Comparison of ENCODE assay signal across 8 mouse cellular contexts in the genomic region with DNA sequence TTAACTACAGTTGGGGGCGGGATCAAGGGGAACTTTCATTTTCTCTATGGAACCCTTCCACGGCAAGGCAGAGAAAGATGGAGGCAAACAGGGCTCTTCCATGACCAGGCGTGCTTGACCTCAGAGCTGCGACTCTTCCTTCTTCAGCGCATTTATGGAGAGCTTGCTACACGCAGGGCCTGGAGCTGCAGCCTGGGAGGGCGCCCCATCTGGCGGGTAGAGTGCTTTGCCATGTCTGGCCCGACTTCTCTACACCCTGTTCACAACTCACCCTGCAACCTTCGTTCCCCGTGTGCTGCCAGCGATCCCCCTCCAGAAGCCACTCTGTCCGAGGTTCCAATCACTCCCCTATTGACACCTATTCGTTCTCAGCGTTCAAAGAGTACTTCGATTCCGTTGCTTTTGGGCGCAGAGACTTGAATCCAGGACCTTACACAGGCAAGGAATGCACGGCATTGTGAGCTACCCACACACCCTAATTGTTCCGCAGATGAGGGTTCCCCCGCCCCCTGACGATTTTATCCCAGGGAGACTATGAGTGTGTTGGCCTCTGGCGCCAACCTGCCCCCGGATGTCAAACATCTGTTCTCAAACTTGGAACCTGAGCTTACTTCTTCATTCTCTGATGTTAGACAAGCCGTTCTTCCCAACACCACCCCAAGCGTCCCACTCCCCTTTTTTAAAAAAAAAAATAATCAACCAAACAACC. TPM values are rescaled to one million over a fixed set of nuclear protein-coding genes. Genes with fewer than 3 reads are reported as not detected.
DNase-seq lines count a peak whose midpoint lies in the region; ATAC-seq and TF ChIP-seq lines count a peak whose summit lies in the region.

Gene Cpt1a, plus strand, starts transcription at position 74 of the 709 bp plus-strand sequence.

- ATAC-seq in heart, postnatal 0 days (ENCODE audit: insufficient read depth, low read depth): peak; percentile 15
- ATAC-seq in neural tube, embryonic 14.5 days (ENCODE audit: low read depth): no peak

- in situ Hi-C loops in CH12.LX (cut with MboI; ENCODE audit: low pct_ligation_motif_present, low pct_unique_long_range_greater_than_20kb, low sequenced_read_pairs): no loop called here

- no peak for TF ChIP-seq EP300 in CH12.LX (IDR thresholded peaks at IDR 0.05; ENCODE audit: low read length)
- no peak for TF ChIP-seq EP300 in heart, postnatal 0 days (IDR thresholded peaks at IDR 0.05; ENCODE audit: low read depth)

- H3K9me3 ChIP-seq in CH12.LX (replicated peaks; ENCODE audit: low read length): peaks cover 5% of the 10 kb centered on the region
- H3K9me3 ChIP-seq in erythroblast, embryonic 14.5 days (ENCODE audit: control insufficient read depth, low read length): peaks cover 4% of the 10 kb centered on the region; the same call in 1 of the 2 replicates
- no peaks in the 10 kb centered on the region for H3K9me3 ChIP-seq in heart, postnatal 0 days (replicated peaks; ENCODE audit: control insufficient read depth, low read length)
- H3K9me3 ChIP-seq in neural tube, embryonic 14.5 days (ENCODE audit: control insufficient read depth, low read length): no peaks in the 10 kb centered on the region

- H3K27ac ChIP-seq in CH12.LX (ENCODE audit: insufficient read depth, low read depth): peak within 1 kb of the TSS; percentile 54
- H3K27ac ChIP-seq in heart, postnatal 0 days (ENCODE audit: low read depth): peak within 1 kb of the TSS; percentile 98
- no peak within 1 kb of the TSS for H3K27ac ChIP-seq in neural tube, embryonic 14.5 days (ENCODE audit: low read depth, low read length)

- no peak; the same call in 1 of the 2 replicates for TF ChIP-seq RAD21 in CH12.LX (IDR thresholded peaks at IDR 0.05; ENCODE audit: low read depth, low read length)

- peak in 1 of 2 experiments; percentile 55; a peak in 2 of 4 replicates for TF ChIP-seq CTCF in CH12.LX (conservative IDR thresholded peaks at IDR 0.05 in 1 of 2, IDR thresholded peaks at IDR 0.05 in 1 of 2; ENCODE audit: low read depth in 2 of 2, low read length in 2 of 2)
- TF ChIP-seq CTCF in heart, postnatal 0 days (IDR thresholded peaks at IDR 0.05; ENCODE audit: low read depth): peak; percentile 43

- H3K4me2 ChIP-seq in CH12.LX (ENCODE audit: insufficient read depth, low read depth, poor library complexity, severe bottlenecking): peak within 1 kb of the TSS; percentile 90
- H3K4me2 ChIP-seq in heart, postnatal 0 days (ENCODE audit: low read depth, low read length): peak within 1 kb of the TSS; percentile 93
- H3K4me2 ChIP-seq in neural tube, embryonic 14.5 days (ENCODE audit: low read depth, low read length): peak within 1 kb of the TSS; percentile 57

- peaks cover 2 to 29% of the 10 kb centered on the region in 2 experiments for H3K4me1 ChIP-seq in CH12.LX (ENCODE audit: control insufficient read depth in 1 of 2, insufficient read depth in 2 of 2)
- H3K4me1 ChIP-seq in erythroblast, embryonic 14.5 days (ENCODE audit: control insufficient read depth): peaks cover 61% of the 10 kb centered on the region
- H3K4me1 ChIP-seq in heart, postnatal 0 days (ENCODE audit: control insufficient read depth, insufficient read depth): peaks cover 21% of the 10 kb centered on the region
- peaks cover 10% of the 10 kb centered on the region; the same call in 1 of the 2 replicates for H3K4me1 ChIP-seq in neural tube, embryonic 14.5 days (ENCODE audit: control insufficient read depth, insufficient read depth, low read length)

- TF ChIP-seq POLR2A in CH12.LX (IDR thresholded peaks at IDR 0.05; ENCODE audit: low read depth, low read length): no peak

- 2% methylated on average over 26 of the region's 26 CpGs for WGBS in heart, postnatal 0 days
- WGBS in neural tube, embryonic 14.5 days: 5% methylated on average over 26 of the region's 26 CpGs

- H3K9ac ChIP-seq in CH12.LX (ENCODE audit: insufficient read depth, low read depth): peak within 1 kb of the TSS; percentile 51
- H3K9ac ChIP-seq in heart, postnatal 0 days (replicated peaks; ENCODE audit: low read depth, low read length): peak within 1 kb of the TSS; percentile 77
- peak within 1 kb of the TSS; percentile 44; the same call in 1 of the 2 replicates for H3K9ac ChIP-seq in neural tube, embryonic 14.5 days (replicated peaks; ENCODE audit: low read depth, low read length)

- H3K4me3 ChIP-seq in CH12.LX (replicated peaks in 1 of 3; ENCODE audit: low read depth in 2 of 3, low read length in 2 of 3, poor library complexity in 1 of 3): peak within 1 kb of the TSS; percentile 48 to 72 (median 70)
- peak within 1 kb of the TSS; percentile 76 for H3K4me3 ChIP-seq in erythroblast, embryonic 14.5 days (replicated peaks)
- H3K4me3 ChIP-seq in heart, postnatal 0 days (ENCODE audit: low read depth, low read length): peak within 1 kb of the TSS; percentile 82
- H3K4me3 ChIP-seq in neural tube, embryonic 14.5 days (ENCODE audit: low read depth, low read length): peak within 1 kb of the TSS; percentile 50

- no peaks in the 10 kb centered on the region for H3K36me3 ChIP-seq in CH12.LX (replicated peaks in 1 of 2; ENCODE audit: control insufficient read depth in 1 of 2, insufficient read depth in 1 of 2, low read length in 1 of 2)
- H3K36me3 ChIP-seq in erythroblast, embryonic 14.5 days (ENCODE audit: control insufficient read depth): no peaks in the 10 kb centered on the region
- H3K36me3 ChIP-seq in heart, postnatal 0 days (replicated peaks; ENCODE audit: control insufficient read depth, insufficient read depth, low read length): no peaks in the 10 kb centered on the region
- no peaks in the 10 kb centered on the region for H3K36me3 ChIP-seq in neural tube, embryonic 14.5 days (ENCODE audit: control insufficient read depth, insufficient read depth, low read length)

- no peaks in the 10 kb centered on the region for H3K79me2 ChIP-seq in CH12.LX (replicated peaks; ENCODE audit: control insufficient read depth, extremely low read depth, insufficient read depth, poor library complexity, severe bottlenecking)

- dilution Hi-C loops in CH12.LX (cut with MboI; ENCODE audit: extremely low pct_ligation_motif_present, extremely low pct_unique_long_range_greater_than_20kb, low sequenced_read_pairs): no loop called here

- peak; percentile 39 for DNase-seq in CH12.LX (ENCODE audit: extremely low read depth)
- peak; percentile 73 for DNase-seq in adrenal gland, postnatal 10 days
- peak; percentile 60 for DNase-seq in heart, postnatal 0 days (ENCODE audit: low spot score)
- DNase-seq in kidney, postnatal 36 days: peak; percentile 61 to 77
- peak; percentile 67 to 69 for DNase-seq in lung, adult 18-20 months
- DNase-seq in thymus, postnatal 36 days: peak; percentile 68 to 73

- peaks cover 18% of the 10 kb centered on the region for H3K27me3 ChIP-seq in CH12.LX (replicated peaks)
- no peaks in the 10 kb centered on the region for H3K27me3 ChIP-seq in erythroblast, embryonic 14.5 days (ENCODE audit: control insufficient read depth)
- H3K27me3 ChIP-seq in heart, postnatal 0 days (ENCODE audit: control insufficient read depth, insufficient read depth, low read length): no peaks in the 10 kb centered on the region
- peaks cover 21% of the 10 kb centered on the region for H3K27me3 ChIP-seq in neural tube, embryonic 14.5 days (ENCODE audit: control insufficient read depth, insufficient read depth, low read length)

TF ChIP-seq in CH12.LX, 34 proteins besides CTCF, POLR2A, EP300 and RAD21:
- TF ChIP-seq TCF12 (IDR thresholded peaks at IDR 0.05; ENCODE audit: low read depth, low read length): 0 out of 2 replicates have a peak, but pooled peaks have one; percentile 30
- TF ChIP-seq ELF1 (IDR thresholded peaks at IDR 0.05; ENCODE audit: low read depth, low read length): peak; percentile 21; the same call in 1 of the 2 replicates
- no peak for TF ChIP-seq TBP (conservative IDR thresholded peaks at IDR 0.05; ENCODE audit: low read depth, low read length)
- 0 out of 2 replicates have a peak, but pooled peaks have one; percentile 56 for TF ChIP-seq E2F4 (IDR thresholded peaks at IDR 0.05; ENCODE audit: insufficient replicate concordance, low read depth, low read length)
- TF ChIP-seq ZMIZ1 (IDR thresholded peaks at IDR 0.05; ENCODE audit: low read depth, low read length): no peak
- TF ChIP-seq UBTF (IDR thresholded peaks at IDR 0.05; ENCODE audit: low read depth, low read length): no peak
- TF ChIP-seq MAZ (IDR thresholded peaks at IDR 0.05; ENCODE audit: low read depth, low read length): 0 out of 2 replicates have a peak, but pooled peaks have one; percentile 18
- TF ChIP-seq MAX (IDR thresholded peaks at IDR 0.05; ENCODE audit: low read length): peak; percentile 19; the same call in 1 of the 2 replicates
- TF ChIP-seq MYC (IDR thresholded peaks at IDR 0.05; ENCODE audit: low read depth, low read length): 0 out of 2 replicates have a peak, but pooled peaks have one; percentile 41
- TF ChIP-seq ZC3H11A (IDR thresholded peaks at IDR 0.05; ENCODE audit: low read depth, low read length): no peak
- TF ChIP-seq ZNF384 (IDR thresholded peaks at IDR 0.05; ENCODE audit: low read depth, low read length): no peak
- TF ChIP-seq NRF1 (IDR thresholded peaks at IDR 0.05; ENCODE audit: low read depth, low read length): peak; percentile 41; the same call in 1 of the 2 replicates
- TF ChIP-seq MEF2A (IDR thresholded peaks at IDR 0.05; ENCODE audit: borderline replicate concordance, low read depth, low read length): peak; percentile 8; the same call in 1 of the 2 replicates

RNA-seq across cellular contexts. Expression of gene Cpt1a, which starts in this region (rescaled TPM):
- total RNA-seq in CH12.LX (2012; rRNA removed): 4.5 and 4.6 TPM in 2 replicates
- total RNA-seq in CH12.LX (2014; rRNA removed): 0.77 and 0.81 TPM in 2 replicates
- polyA plus RNA-seq in CH12.LX (2012; ENCODE audit: insufficient read length, low read depth): 2.3 and 2.6 TPM in 2 replicates
- total RNA-seq in adrenal gland, postnatal 10 days (2021): 100 to 1,000 TPM; 173 to 277 TPM
- 0.04 and 0.29 TPM in 2 replicates for polyA plus RNA-seq in erythroblast, embryonic 14.5 days (2012)
- total RNA-seq in heart, postnatal 0 days (2014; rRNA removed; ENCODE audit: low replicate concordance): 43.6 and 79.4 TPM in 2 replicates
- polyA plus RNA-seq in heart, postnatal 0 days (2015; fragmentation: Nextera tagmentation; extraction: Ambion mirVana): 43.9 and 49.8 TPM in 2 replicates
- polyA plus RNA-seq in neural tube, embryonic 14.5 days (2014; fragmentation: Nextera tagmentation; extraction: Ambion mirVana): 10.0 and 20.5 TPM in 2 replicates
